Mouse (Mus musculus) retina, postnatal 7 days (tissue): ENCODE results near the gene Grk4.
A peak's percentile ranks its signal among the peaks of the same experiment; 100 is the strongest.
"Not testable (repeated sequence)": the region's sequence is repeated elsewhere in the genome, so short reads cannot be mapped to it uniquely, and the experiment has no call there.

Experiments used
- DNase-seq: peaks from one replicate; pipeline ENCODE4 v3.0.0-alpha.2; 2012; ENCODE audit warnings: low read depth, low spot score

Gene Grk4

GRCm38 (mm10) chr5:34708436-34708835, 48.3 kb downstream of the Grk4 start:
- no peak for DNase-seq

DNA sequence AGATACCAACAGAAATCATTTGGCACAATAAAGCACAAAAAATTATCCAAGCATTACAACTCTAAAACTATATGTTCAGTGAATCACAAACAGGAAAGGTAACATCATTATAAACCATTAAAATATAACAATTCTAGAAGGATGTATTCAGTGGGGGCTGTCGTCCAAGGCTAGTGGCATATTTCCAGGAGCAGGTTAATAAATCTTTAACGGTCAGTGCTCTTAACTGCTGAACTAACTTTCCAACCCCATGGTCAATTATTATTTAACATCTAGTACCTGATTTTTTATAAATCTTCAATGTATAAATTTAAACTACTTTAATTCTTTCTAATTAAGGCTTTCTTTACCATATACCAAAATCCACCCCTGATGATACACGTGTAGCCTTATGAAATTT, 54.2 kb downstream of the Grk4 start:
- not testable (repeated sequence) for DNase-seq

DNA sequence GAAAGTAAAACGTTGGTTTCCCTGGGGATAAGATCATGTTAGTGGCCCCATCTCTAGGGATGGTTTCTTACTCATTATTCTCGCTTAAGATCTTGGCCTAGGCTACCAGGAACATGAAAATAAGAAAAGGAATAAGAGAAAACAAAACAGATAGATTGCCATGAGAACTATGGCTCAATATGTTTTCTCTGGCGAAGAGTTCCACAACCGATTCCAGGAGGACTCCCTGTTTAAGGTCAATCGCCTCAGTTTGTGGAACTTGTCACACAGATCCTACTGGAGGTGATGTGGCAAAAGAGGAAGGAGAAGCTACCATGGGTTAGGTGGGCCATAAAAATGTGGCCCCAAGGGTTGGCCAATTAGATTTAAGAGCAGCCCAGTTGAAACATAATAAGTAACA, 54.6 kb downstream of the Grk4 start:
- no peak for DNase-seq

DNA sequence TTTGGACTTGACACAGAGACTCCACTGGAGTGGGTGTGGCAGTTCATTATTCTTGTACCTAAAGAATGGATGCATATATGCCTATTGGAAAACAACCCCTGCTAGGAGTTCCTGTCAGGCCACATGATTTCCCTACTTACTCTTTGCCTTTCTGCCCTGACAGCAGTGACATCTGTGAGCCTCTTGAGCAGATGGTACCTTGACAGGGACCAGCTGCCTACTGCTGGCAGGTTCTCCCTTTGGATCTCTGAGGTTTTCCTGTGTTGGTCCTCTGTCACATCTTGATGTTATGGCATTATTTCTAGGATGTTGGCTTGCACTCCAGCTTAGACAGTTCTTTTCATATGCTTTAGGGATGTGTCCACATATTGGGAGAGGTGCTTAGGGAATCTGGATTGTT, 69.0 kb downstream of the Grk4 start:
- DNase-seq: no peak

DNA sequence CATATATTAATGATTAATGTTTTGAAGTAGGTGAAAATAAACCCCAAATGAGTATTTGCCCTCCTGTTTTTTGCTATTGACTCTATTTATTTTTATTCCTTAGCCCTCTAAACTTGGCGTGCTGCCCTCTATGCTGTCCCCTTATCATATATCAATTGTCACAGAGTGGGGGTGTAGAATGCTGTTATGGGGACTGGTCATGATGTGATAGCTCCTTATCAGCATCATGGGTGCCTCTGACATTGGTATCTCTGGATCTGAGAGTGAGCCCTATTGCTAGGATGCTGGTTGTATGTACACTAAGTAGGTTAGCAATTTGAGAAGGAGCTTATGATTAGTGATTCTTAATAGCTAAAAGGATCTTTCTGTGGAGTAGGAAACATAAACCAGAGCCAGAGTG, 70.1 kb downstream of the Grk4 start:
- DNase-seq: no peak

DNA sequence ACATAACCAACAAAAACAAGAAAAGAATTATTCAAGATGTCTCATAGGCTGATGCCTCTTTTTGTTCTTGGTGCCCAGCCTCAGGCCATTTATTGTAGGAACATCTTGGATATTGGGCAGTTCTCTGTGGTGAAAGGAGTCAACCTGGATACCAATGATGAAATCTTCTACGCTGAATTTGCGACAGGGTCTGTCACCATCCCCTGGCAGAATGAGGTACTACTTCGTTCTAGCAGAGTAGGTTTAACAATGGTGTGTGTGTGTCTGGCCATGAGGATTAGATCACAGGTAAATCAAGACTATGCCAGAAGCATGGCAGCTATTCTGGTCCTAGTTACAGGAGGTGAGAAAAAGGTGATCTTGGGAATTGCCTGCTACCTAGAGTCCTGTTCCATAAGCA, 91.3 kb downstream of the Grk4 start:
- no peak for DNase-seq

DNA sequence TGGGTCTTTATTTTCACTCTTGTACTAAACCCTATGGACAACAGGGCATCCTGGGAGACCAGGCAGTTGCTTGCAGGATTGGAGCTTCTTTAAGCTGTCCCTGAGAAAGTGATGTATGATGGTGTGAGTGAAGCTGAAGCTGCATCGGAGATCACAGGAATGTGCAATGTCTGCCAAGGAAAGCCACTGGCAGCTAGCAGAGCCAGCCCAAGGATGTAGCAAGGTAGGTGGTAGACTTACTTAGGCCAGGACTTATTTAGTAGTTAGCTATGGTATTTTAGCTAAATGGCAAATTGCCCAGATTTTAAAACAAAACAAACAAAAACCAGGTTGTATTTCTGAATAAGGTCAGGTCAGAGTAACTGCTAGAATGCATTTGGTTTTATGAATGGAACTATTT, 98.6 kb downstream of the Grk4 start:
- DNase-seq: no peak

GRCm38 (mm10) chr5:34760850-34761508, 100.8 kb downstream of the Grk4 start:
- DNase-seq: no peak

- DNase-seq: peak; percentile 88
Measured at GRCm38 (mm10) chr5:34761509-34761908, 101.3 kb downstream of the Grk4 start, which contains the start of gene Htt. Gene Htt (plus strand): TSS chr5:34761740.

DNA sequence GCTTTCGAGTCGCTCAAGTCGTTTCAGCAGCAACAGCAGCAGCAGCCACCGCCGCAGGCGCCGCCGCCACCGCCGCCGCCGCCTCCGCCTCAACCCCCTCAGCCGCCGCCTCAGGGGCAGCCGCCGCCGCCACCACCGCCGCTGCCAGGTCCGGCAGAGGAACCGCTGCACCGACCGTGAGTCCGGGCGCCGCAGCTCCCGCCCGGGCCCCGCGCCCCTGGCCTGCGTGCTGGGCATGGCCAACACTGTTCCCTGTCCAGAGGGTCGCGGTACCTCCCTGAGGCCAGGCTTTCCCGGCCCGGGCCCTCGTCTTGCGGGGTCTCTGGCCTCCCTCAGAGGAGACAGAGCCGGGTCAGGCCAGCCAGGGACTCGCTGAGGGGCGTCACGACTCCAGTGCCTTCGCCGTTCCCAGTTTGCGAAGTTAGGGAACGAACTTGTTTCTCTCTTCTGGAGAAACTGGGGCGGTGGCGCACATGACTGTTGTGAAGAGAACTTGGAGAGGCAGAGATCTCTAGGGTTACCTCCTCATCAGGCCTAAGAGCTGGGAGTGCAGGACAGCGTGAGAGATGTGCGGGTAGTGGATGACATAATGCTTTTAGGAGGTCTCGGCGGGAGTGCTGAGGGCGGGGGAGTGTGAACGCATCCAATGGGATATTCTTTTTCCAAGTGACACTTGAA, 101.9 kb downstream of the Grk4 start:
- no peak for DNase-seq

GRCm38 (mm10) chr5:34771818-34772217, 111.6 kb downstream of the Grk4 start:
- no peak for DNase-seq

DNA sequence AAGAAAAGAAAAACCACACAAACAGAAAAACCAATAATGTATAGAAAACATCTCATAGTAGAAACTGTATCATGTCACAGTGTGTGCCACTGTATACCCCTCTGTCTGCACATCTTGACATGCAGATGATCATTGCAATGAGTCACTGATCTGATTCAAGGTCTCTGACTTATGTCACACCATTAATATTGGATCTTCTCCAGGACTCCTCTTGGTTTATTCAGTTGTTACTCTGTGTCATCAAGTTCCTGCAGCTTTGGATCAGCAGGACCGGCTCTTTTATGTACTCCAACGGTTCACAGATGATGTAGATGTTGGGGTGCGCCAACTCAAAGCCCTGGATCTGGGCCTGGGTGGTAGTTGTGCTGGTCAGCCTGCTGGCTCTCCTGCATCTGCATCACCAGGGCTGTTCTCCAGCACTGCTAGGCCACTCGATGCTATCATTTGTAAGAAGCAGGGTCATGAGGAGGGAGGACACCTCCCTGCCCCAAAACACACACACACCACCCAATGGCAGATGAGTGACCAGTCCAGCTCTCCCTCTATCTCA, 112.6 kb downstream of the Grk4 start:
- no peak for DNase-seq

DNA sequence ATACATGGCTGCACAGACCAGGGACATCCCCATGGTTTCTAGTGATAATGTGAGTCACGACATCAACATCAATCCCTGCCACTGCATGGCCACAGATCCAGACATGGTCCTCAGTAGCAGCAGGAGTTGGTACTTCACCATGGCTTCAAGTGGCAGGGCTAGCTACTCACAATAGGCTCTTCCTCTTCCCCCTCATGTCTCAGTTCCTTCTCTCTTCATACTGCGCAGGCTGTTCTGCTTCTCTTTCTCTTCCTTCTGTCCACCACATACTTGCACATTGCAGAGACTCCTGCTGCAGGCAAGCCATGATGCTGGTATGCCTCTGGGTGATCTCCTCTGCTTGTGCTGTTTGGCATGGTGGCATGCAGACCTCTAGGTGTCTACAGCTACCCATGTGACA, 113.2 kb downstream of the Grk4 start:
- no peak for DNase-seq

- no peak for DNase-seq
Measured at GRCm38 (mm10) chr5:34785027-34785426, 124.8 kb downstream of the Grk4 start.

- no peak for DNase-seq
Measured at GRCm38 (mm10) chr5:34791141-34791540, 131.0 kb downstream of the Grk4 start.

- no peak for DNase-seq
Measured at GRCm38 (mm10) chr5:34800292-34800953, 140.2 kb downstream of the Grk4 start.
